Mouse (Mus musculus) mesoderm, embryonic 11.5 days (tissue): Measurements from ENCODE around the gene Fancc.

Source experiments
- DNase-seq: peaks from one replicate; pipeline ENCODE4 v3.0.0-alpha.2; 2012; ENCODE audit warnings: low read depth, low spot score

Gene Fancc

DNA sequence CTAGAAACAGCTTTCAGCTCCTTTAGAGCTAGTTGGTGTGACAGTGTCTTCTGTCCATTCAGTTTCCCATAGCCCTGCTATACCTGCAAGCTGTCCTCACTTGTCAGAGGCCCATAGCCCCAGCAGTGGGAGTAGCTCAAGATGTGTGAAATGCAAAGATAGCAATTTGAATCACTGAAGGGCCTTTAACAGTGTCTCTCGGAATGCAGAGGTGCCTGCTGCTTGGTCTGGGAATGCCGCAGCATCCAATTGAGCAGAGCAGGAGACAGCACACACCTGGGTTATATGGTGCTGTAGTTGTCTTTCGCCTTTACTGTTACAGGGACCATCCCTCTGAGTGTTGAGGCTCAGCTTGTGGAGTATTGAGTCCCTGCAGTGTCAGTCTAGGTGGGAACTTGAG, 203.4 kb downstream of the Fancc start:
- DNase-seq: no peak

DNA sequence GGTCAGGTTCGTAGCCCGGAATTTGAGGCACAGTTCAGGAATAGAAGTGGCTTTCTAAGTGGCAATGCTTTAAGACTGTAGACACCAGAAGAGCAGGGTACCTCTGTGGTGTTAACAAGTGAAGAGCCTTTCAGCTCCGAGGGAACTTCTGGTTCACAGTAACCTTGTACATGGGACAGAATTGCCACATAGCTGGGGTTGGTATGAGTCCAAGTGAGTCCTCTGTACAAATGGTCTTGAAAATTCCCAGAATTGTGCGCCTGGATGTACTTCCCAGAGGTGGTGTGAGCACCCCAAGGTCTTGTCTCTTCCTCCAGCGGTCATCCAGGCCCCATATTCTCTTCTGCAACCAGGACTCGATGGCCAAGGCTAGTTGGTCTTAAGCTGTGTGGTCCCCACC, 206.1 kb downstream of the Fancc start:
- DNase-seq: no peak

DNA sequence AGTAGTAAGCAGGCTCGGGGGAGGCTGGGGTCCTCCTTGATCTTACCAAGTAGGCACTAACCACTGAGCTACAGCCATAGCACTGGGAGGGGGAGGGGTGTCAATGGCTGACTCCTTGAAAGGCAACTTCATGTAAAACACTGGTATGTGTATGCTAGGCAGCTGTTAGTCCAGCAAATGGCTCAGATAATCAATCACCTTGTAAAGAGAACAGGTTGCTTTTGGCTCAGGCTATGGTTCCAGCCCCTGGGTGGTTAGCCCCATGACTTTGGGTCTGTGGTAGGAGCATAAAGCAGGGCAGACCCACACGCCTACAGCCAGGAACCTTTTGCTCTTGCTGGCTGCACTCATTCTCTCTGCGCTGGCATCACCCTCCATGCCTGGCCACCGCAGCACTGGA, 207.0 kb downstream of the Fancc start:
- DNase-seq: no peak

DNA sequence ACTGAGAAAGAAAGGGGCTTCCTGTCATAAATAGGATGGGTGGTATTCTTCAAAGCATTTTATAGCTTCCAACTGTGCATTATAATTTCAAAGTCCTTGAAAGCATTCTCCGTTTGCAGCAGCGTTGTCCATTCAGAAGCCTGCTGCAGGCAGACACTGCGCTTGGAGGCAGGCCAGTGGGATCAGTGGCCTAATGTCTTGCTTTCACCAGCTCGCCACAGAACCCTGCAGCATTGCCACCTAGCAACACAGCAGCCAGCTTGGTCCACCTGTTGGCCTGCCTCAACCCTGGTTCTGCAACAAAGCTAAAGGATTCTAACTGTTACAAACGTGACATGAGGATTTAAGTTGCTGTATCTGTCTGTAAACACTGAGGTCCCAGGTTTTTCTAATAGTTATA, 207.4 kb downstream of the Fancc start:
- DNase-seq: no peak

DNA sequence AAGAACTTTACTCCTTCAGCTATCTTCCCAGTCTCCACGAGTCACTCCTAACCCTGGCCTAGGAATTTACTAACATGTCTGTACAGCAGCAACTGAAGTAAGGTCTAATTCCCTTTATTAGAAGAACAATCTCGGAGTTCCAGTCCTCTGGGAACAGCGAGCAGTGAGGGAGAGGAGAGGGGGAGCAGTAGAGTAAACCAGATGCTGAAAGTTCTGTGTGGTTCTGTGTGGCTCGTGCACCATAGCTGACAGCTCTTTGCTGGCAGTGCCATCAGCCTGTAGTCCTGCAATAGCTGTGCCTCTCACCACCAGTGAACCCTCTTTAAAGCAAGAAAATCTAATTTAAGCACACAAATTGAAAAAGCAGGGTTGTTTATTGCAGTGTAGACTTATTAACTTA, 207.9 kb downstream of the Fancc start:
- DNase-seq: no peak

DNA sequence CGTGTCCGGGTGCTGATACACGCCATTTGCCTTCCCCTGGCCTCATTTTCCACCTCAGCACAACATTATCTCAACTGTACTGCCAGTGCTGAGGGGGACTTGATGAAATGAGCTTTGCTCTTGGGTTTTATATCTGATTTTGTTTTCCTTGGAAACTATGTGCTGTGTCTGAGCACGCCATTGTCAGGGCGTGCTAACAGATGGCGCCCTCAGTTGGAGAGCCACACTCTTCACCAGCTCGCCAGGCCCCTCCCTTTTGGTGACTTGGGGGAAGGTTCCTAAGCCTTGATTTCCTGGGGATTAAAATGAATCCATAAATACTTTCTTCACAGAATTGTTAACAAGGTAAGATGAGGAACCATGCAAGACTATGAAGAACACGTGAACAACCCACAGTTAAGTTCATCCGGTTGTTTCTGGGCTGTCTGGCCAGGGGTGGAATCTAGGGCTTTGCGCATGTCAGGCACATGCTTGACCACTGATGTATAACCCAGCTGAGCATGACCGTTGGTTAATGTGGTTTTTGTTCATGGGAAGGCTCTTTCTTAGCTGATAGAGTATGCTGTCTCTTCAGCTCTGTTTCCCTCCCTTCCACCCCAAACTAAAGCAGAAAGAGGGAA, 210.5 kb downstream of the Fancc start:
- no peak for DNase-seq

DNA sequence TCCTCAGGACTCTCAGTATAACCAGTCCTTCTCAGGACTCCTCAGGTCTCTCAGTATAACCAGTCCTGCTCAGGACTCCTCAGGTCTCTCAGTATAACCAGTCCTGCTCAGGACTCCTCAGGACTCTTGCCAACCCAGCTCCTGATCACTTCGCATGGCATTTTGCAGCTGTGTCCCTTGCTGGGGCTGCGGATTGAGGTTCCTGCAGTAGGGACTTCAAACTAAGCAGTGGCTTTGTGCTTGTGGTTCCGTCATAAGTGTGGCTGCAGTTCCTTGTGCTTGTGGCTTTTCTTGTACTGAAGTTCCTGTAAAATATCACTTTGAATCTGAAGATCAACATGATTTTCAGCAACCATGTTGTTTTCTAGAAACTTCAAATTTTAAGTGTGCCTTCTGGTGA, 212.3 kb downstream of the Fancc start:
- DNase-seq: no peak

DNA sequence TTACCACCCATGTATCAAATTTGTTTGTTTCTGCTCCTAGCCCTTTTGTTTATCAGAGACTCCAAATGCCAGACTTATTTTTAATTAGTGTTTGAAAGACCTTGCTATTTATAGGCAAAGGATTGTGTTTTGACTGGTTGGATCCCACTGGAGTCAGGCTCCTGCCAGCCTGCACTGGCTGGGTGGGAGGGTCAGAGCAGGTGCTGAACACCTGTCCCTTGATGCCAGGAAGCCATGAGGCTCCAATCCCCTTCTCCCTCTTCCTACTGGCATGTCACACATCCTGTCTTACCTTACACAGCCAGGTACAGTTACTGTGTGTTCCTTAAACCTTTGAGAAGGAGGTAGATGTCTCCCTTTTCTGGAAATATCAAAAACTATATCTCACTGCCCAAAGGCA, 213.8 kb downstream of the Fancc start:
- DNase-seq: no peak

DNA sequence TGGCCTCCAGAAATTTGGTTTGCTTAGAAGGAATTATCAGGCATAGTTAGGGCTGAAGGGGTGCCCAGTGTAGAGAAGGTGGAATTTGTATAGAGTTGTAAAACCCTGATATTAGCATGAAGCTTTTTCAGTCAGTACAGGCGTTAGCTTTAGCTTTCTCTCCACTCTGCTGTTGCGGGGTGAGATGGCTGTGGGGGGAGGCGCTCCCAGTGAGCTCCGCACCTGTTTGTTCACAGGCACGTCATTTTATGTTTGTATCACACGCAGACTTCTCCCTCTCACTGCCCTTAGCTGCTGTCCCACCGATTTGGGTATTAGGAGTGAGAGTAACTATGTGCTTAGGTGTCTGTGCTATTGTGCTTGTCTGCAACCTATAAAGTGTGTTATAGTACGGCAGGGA, 215.9 kb downstream of the Fancc start:
- no peak for DNase-seq

DNA sequence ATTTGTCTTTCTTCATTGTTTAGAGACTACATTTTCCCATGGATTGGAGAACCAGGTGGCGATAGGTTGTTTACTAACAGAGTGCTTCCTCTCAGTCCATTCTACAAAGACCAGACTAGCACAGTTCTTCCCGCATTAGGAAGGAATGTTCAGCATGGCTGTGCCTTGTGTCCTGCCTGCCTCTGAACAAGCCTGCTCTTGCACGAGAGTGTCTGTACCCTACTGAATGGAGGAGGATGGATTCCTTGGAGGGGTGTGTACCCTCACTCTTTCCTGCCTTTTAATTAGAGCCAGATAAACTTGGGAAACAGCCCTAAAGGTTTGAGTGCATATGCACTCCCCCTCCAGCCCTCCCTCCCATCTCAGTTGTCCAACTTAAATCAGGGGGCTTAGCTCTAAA, 216.7 kb downstream of the Fancc start:
- no peak for DNase-seq

DNA sequence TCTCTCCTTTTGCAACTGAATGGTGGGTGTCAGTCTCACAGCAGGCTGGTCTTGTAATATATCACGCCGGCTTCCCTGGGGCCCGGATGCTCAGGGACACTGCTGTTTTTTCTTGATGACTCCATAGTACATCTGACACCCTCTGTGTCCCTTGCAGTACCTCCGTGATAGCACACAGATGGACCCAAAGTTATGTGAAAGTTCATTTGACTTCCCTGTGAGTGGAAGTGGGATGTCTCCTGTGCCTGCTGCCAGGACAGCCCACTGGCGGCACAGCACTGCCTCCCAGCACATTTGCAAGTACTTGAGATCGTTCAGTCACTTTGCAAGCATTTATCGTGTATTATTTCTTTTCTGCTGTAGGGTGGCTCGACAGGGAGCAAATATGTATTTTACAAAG, 217.3 kb downstream of the Fancc start:
- DNase-seq: no peak

DNA sequence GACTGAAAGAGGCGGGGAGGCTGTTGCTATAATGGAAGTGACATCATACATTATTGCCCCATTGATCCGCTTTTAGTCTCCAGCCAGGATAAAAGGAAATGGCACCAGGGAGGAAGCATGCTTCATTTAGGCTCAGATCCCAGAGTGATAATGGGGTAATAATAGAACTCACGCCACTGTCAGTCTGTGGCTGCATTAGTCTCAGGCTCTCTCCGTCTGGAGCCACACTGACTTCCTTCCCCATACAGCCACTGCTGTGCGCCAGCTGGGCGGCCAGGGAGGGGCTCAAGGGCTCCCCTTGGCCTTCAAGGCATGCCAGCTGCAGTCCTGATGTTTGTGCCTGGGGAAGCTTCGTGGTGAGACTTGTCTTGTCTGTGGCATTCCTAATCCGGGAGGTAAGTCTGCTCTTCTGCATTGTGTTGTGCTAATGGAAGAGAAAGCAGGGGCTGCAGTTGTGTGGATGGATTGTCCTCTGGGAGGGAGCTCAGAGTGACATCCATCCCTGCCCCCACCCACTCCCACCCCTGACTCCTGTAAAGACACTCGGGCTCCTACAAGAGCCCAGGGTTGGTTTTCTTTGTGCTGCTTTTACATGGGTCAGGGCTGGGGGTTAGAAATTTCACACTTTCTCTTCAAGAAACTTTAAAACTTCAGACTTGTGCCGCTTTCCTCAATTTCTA, 218.1 kb downstream of the Fancc start:
- peak; percentile 81 for DNase-seq

DNA sequence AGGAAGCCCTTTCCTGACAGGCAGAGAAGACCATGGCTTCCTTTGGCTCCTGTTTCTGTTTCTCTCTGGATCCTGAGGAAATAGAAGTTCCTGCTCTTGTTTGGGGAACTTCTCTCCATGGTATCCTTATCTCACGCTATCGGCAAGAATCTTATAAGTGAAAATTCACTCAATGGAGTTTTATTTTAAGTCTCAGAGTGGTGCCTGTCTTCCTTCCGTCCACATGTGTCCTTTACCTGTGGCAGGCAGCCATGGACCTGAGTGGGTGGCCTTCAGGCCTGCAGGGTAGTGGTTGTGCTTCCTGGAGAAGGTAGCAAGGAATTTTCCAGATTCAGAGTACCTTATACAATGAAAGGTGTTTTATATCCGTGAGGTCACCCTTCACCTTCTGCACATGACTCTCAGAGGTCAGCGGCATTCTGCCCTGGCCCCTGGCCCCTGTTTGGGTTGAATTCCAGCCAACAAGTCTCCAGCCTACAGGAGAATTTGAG, 218.9 kb downstream of the Fancc start:
- DNase-seq: no peak

DNA sequence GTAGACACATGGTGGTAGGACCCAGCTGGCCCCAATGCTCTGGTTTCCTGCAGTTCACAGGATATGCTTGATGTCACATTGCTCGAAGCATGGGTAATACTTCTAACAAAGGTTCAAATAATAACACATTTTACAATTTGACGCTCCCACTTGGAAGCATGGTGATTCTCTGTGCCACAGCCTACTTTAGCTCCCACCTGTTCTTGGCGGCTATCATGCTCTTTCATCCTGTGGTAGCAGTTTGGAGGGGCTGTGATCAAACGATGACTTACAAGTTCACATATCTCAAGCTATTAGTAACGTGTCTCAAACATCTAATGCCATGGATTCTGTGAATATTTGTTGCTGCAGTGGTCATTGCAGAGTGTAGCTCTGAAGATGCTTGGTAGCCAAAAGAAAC, 219.8 kb downstream of the Fancc start:
- DNase-seq: no peak

DNA sequence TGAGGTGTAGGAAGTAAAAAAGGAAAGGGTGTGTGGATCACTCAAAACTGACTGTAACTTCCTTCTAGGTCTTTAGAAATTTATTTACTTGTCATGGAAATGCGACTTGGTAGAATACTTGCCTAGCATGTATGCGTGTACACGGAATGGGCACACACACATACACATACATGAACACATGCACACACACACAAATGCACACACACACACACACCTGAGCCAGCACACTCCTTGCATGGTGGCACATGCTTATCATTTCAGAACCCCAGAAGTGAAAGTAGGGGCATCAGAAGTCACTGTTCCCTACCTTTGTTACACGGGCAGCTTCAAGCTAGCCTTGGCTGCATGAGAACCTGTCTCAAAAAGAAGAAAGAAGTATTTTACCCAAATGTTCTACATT, 220.7 kb downstream of the Fancc start:
- no peak for DNase-seq

DNA sequence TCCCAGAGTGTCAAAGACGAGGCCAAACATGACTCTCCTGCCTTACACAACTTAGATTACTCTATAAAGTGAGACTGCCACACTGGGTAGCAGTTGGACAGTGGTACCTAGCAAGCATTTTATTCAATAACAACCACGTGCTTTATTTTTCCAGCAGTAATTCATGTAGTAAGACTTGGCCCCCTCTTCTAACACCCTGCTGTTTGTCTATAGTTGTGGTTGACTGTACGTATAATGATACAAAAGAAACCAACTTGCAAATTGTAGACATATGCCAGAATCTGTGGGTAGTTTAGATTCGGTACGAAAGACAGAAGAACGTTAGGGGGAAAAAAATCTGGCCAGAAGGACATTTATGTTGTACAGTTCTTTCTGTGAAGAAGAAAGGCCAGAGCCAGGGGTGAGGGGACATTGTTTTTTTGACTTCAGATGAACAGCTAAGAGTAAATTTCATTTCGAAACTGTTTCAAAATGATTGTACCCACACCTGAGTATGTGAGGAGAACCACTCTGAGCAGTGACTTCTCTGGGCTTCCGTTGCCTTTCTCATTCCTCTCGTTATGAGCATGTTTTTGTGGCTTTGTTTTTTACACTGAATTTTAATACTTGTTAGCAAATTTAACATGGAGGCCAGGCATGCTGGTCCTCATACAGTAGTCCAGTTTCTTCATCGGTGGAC, 222.5 kb downstream of the Fancc start:
- no peak for DNase-seq

DNA sequence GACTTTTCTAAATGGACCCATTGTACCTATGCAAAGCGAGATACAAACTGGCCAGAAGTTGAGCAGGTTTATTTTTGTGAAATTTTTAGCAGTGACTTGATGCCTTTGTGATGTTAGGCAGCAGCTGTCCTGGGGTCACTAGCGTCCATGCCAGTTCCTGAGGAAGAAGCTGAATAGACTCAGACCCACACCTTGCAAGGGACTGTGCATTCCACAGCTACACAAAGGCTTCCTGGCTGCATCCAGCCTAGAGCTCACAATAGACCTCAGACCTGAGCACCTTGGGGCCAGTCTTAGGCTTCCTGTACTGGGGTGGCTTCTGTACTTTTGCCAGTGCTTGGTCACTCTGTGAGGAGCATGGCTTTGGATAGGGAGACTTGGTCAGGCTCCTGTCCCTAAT, 223.2 kb downstream of the Fancc start:
- DNase-seq: no peak

DNA sequence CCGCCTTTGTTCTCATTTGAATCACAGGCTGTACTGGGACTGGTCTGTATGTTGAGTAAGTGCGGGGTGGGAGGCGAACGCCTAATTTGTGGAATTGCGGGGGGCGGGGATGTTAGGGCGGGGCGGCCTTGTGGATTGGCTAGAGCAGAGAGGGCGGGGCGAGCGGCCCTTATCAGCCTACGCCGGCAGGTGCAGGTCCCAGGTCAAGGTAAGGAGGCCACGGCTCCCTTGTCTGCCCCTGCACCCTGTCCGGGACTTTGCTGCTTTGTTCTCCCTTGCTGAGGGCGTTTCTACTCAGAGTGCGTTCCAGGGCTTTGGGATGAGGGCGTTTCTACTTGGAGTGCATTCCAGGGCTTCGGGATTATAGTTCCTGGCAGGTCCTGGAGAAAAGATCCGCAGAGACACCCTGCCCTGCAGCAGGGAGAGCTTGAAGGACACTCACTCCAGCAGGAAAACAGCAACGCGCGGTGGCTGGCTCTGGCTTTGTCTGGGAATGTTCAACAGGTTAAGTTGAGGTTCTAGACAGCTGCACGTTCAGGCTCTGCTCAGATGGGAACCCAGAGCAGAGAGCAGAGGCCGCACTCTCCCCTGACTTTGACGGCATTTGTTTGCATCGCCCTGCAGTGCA, 224.4 kb downstream of the Fancc start:
- peak; percentile 70 for DNase-seq

DNA sequence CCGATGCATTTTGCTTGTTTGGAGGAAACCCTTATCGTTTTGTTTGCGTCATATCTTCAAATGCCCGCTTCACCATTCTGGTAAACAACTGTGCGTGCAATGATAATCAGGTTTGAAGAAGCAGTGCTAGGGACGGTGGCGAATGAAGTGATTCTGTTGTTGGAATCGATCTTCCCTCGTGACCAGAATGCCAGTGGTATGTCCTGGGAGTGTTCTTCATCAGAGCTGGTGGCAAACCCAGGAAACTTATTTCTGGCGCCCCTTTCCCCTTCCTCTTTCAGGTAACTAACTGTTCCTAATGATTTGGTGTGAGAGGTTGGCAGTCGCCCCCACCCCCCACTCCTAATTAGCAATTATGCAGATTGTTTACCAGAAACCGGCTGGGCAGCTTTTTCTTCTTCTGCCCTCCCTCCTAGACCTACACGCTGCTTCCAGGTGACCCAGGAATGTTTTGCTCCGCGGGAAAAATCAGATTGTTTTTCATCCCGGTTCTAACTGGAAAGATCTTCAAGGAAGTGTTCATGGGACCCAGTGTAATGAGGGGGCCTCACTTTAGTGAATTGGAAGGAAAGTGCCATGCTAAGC, 225.0 kb downstream of the Fancc start:
- no peak for DNase-seq

DNA sequence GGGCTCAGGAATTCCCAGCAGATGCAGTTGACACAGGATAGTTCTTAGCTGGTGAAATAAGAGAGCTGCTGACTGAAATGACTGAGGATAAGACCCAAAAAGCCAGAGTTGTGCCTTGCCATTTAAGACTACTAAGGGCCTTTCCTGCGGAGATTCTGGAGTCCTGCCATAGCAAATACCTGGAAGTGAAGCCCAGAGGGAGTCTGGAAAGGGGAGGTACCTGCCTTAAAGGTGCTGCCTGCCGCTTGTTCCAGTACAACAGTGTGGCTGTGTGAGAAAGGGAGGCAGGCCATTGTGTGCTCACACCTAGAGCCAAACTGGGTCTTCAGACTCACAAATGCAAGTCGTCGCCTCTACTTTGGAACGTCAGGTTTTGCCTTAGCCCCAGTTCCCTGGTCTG, 226.9 kb downstream of the Fancc start:
- no peak for DNase-seq

DNA sequence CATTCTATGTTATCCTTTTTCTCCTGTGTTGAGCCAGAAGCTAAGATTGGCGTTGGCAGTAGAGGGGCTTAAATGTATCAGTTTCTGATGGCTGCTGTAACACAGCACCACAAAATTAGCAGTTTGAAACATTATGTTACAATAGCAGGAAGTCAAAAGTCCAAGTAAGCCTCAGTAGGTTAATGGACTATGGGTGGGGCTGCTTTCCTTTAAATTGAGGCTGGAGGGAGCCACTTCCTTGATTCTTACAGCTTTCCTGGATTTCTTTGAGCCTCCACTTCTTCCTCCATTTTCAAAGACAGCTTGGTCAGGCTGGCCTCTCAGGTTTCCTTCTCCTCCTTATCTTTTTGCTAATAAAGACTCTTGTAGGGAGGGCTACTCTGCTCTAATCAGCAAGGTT, 228.3 kb downstream of the Fancc start:
- DNase-seq: no peak

DNA sequence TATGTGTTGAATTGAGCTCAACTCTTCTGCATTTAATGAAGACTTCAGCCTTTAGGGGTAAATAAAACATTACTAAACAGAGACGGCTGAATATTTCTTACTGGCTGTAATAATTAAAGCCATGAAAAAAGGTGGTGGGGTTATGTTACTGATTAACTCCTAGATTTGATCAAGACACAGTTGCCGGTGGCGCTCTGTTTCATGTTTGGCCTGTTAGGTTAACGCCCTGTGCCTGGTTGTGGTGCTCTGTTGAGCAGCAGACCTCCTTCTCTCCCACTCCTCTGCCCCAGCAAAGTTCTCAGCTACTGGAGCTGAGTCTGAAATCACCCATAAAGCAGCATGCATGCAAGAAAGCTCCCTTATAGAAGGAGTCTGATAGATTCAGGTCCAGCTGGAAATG, 228.7 kb downstream of the Fancc start:
- DNase-seq: no peak
